17 mouse cellular contexts compared by ENCODE assay signal in genomic region chr11:99221811-99222210, GRCm38 (mm10). TPM values are rescaled to one million over a fixed set of nuclear protein-coding genes. Genes with fewer than 3 reads are reported as not detected.
DNase-seq lines count a peak whose midpoint lies in the region; ATAC-seq and TF ChIP-seq lines count a peak whose summit lies in the region.
"Had no signal": no experiment of that assay in that cellular context is flagged by ENCODE, and none has a peak within 500 bp of the region (broad histone marks: within the 10 kb centered on the region; RNA-seq: fewer than 3 reads in every experiment).

No protein-coding gene starts in this region.

- no peak overlapping the region for H3K4me3 ChIP-seq in intestine, postnatal 0 days (ENCODE audit: low read depth, low read length)
- H3K4me3 ChIP-seq in intestine, embryonic 15.5 days (replicated peaks): no peak overlapping the region
- H3K4me3 ChIP-seq: hindbrain, embryonic 12.5 days; midbrain, embryonic 13.5 days; myocyte; stomach, embryonic 15.5 days had no signal

- H3K9ac ChIP-seq in intestine, postnatal 0 days (ENCODE audit: low read depth, low read length): no peak overlapping the region
- no peak overlapping the region for H3K9ac ChIP-seq in intestine, embryonic 15.5 days
- H3K9ac ChIP-seq: forebrain, postnatal 0 days; hindbrain, embryonic 12.5 days; lung, embryonic 14.5 days; midbrain, embryonic 13.5 days; stomach, embryonic 15.5 days had no signal

- peak; percentile 59 for DNase-seq in gastrocnemius, adult 18-20 months (ENCODE audit: low spot score)
- no peak for DNase-seq in gastrocnemius, postnatal 4 days (ENCODE audit: low spot score in 2 of 2)
- DNase-seq in 3134 (ENCODE audit: extremely low read depth, insufficient read length, low spot score) (peak; percentile 64), ZHBTc4 (ENCODE audit: low read depth, low spot score) (peak; percentile 24)
- DNase-seq in spleen, adult 18-20 months: no peak
- DNase-seq: cerebellum, adult 18-20 months; forebrain, postnatal 0 days; lung, embryonic 14.5 days had no signal

- 0 out of 2 replicates have a peak, but pooled peaks have one; percentile 15 for TF ChIP-seq CTCF in intestine, postnatal 0 days (IDR thresholded peaks at IDR 0.05; ENCODE audit: low read depth)

- 65% methylated on average over 2 of the region's 2 CpGs for WGBS in intestine, postnatal 0 days
- WGBS in intestine, embryonic 15.5 days: 68% methylated on average over 2 of the region's 2 CpGs

- H3K36me3 ChIP-seq in intestine, postnatal 0 days (ENCODE audit: control insufficient read depth, insufficient read depth): peaks cover 46% of the 10 kb centered on the region
- H3K36me3 ChIP-seq in intestine, embryonic 15.5 days: peaks cover 27% of the 10 kb centered on the region

- no peak overlapping the region for H3K27ac ChIP-seq in intestine, postnatal 0 days (ENCODE audit: low read depth, low read length)
- H3K27ac ChIP-seq in intestine, embryonic 15.5 days: no peak overlapping the region
- H3K27ac ChIP-seq: hindbrain, embryonic 12.5 days; midbrain, embryonic 13.5 days; stomach, embryonic 15.5 days had no signal

- no peak overlapping the region for H3K4me2 ChIP-seq in intestine, postnatal 0 days (replicated peaks; ENCODE audit: low read depth)
- H3K4me2 ChIP-seq in intestine, embryonic 15.5 days (replicated peaks): no peak overlapping the region
- H3K4me2 ChIP-seq: hindbrain, embryonic 12.5 days; lung, embryonic 14.5 days; midbrain, embryonic 13.5 days; stomach, embryonic 15.5 days had no signal

- no peaks in the 10 kb centered on the region for H3K27me3 ChIP-seq in intestine, postnatal 0 days (replicated peaks; ENCODE audit: control insufficient read depth, insufficient read depth, low read length)
- no peaks in the 10 kb centered on the region for H3K27me3 ChIP-seq in intestine, embryonic 15.5 days (replicated peaks)
- H3K27me3 ChIP-seq: hindbrain, embryonic 12.5 days; midbrain, embryonic 13.5 days; stomach, embryonic 15.5 days had no signal

- H3K4me1 ChIP-seq in intestine, postnatal 0 days (replicated peaks; ENCODE audit: control insufficient read depth, insufficient read depth, low read length): no peaks in the 10 kb centered on the region
- H3K4me1 ChIP-seq in intestine, embryonic 15.5 days (replicated peaks): no peaks in the 10 kb centered on the region
- H3K4me1 ChIP-seq: stomach, embryonic 15.5 days had no signal

- ATAC-seq in intestine, postnatal 0 days: no peak
- no peak for ATAC-seq in intestine, embryonic 15.5 days
- ATAC-seq in cerebellum, adult (ENCODE audit: insufficient number of reproducible peaks, low FRiP score, low TSS enrichment): no peak
- ATAC-seq: forebrain, postnatal 0 days; midbrain, embryonic 13.5 days had no signal

- H3K9me3 ChIP-seq in intestine, postnatal 0 days (ENCODE audit: control insufficient read depth): no peaks in the 10 kb centered on the region
- no peaks in the 10 kb centered on the region for H3K9me3 ChIP-seq in intestine, embryonic 15.5 days
- H3K9me3 ChIP-seq: G1E; hindbrain, embryonic 12.5 days; midbrain, embryonic 13.5 days; stomach, embryonic 15.5 days had no signal

RNA-seq across cellular contexts. Expression of gene Smarce1, which starts 9.0 kb away (rescaled TPM):
- total RNA-seq in gastrocnemius, adult 18-20 months (2021): 10 to 100 TPM; 28.0 to 33.2 TPM
- 10 to 100 TPM; 92.4 to 98.6 TPM for total RNA-seq in gastrocnemius, postnatal 4 days (2021)
- polyA plus RNA-seq in intestine, postnatal 0 days (2015; fragmentation: Nextera tagmentation; extraction: Ambion mirVana): 73.1 and 80.0 TPM in 2 replicates
- polyA plus RNA-seq in intestine, embryonic 15.5 days (2015; fragmentation: Nextera tagmentation; extraction: Ambion mirVana): 186 and 190 TPM in 2 replicates

RNA-seq across cellular contexts. Expression of gene Krt222, which starts 22.1 kb away (rescaled TPM):
- 1 to 10 TPM; 2.4 TPM for total RNA-seq in gastrocnemius, adult 18-20 months (2021)
- 1 to 10 TPM; 2.0 to 2.6 TPM for total RNA-seq in gastrocnemius, postnatal 4 days (2021)
- 0.42 and 0.61 TPM in 2 replicates for polyA plus RNA-seq in intestine, postnatal 0 days (2015; fragmentation: Nextera tagmentation; extraction: Ambion mirVana)
- 0.25 and 0.49 TPM in 2 replicates for polyA plus RNA-seq in intestine, embryonic 15.5 days (2015; fragmentation: Nextera tagmentation; extraction: Ambion mirVana)
- polyA plus RNA-seq: G1E; liver, adult 2 months had no signal

Comparison
In these comparisons a context has a peak if more than half of its experiments do, and no peak if none do; other contexts are left out.
1. DNase-seq: peak in gastrocnemius, adult 18-20 months (single experiment), 3134 (single experiment) and ZHBTc4 (single experiment); none in gastrocnemius, postnatal 4 days (0 of 2) and spleen, adult 18-20 months (0 of 2).